Mouse (Mus musculus) naive thymus-derived CD4-positive, alpha-beta T cell, adult 2 months (primary cell): ENCODE results near the gene Map3k4.

Source experiments
- DNase-seq: peaks from one replicate; pipeline ENCODE4 v3.0.0-alpha.2; 2011; ENCODE audit warnings: low read depth

Map3k4 gene

GRCm38 (mm10) chr17:12224145-12224544 lies 94.5 kb downstream of the Map3k4 start:
- no peak for DNase-seq

GRCm38 (mm10) chr17:12223682-12224081 lies 94.9 kb downstream of the Map3k4 start:
- DNase-seq = no peak

GRCm38 (mm10) chr17:12221926-12222325 lies 96.7 kb downstream of the Map3k4 start:
- no peak for DNase-seq

- no peak for DNase-seq
These were observed 102.4 kb downstream of the Map3k4 start for GRCm38 (mm10) chr17:12216224-12216623.

- DNase-seq = no peak
These were observed 105.2 kb downstream of the Map3k4 start for GRCm38 (mm10) chr17:12213430-12213829.

- no peak for DNase-seq
These were observed 106.3 kb downstream of the Map3k4 start for GRCm38 (mm10) chr17:12212341-12212740.

- no peak for DNase-seq
These were observed 106.7 kb downstream of the Map3k4 start for GRCm38 (mm10) chr17:12211890-12212289.

- DNase-seq = peak; percentile 80
These were observed 108.0 kb downstream of the Map3k4 start for GRCm38 (mm10) chr17:12210544-12211132.

- DNase-seq = no peak
These were observed 109.1 kb downstream of the Map3k4 start for GRCm38 (mm10) chr17:12209481-12209880.

- DNase-seq = no peak
These were observed 111.5 kb downstream of the Map3k4 start for GRCm38 (mm10) chr17:12207022-12207548.

GRCm38 (mm10) chr17:12206248-12206647 lies 112.3 kb downstream of the Map3k4 start:
- DNase-seq = no peak

- DNase-seq = peak; percentile 21
These were observed 112.9 kb downstream of the Map3k4 start for GRCm38 (mm10) chr17:12205694-12206075.

GRCm38 (mm10) chr17:12205015-12205693 lies 113.4 kb downstream of the Map3k4 start:
- DNase-seq = no peak

- no peak for DNase-seq
These were observed 113.9 kb downstream of the Map3k4 start for GRCm38 (mm10) chr17:12204689-12205014.

- no peak for DNase-seq
These were observed 114.3 kb downstream of the Map3k4 start for GRCm38 (mm10) chr17:12204246-12204645.

- no peak for DNase-seq
These were observed 115.1 kb downstream of the Map3k4 start for GRCm38 (mm10) chr17:12203414-12203897.

GRCm38 (mm10) chr17:12201086-12201485 lies 117.5 kb downstream of the Map3k4 start:
- DNase-seq = no peak

- DNase-seq = no peak
These were observed 118.7 kb downstream of the Map3k4 start for GRCm38 (mm10) chr17:12199933-12200332.

- no peak for DNase-seq
These were observed 123.0 kb downstream of the Map3k4 start for GRCm38 (mm10) chr17:12195604-12196003.

- no peak for DNase-seq
These were observed 123.5 kb downstream of the Map3k4 start for GRCm38 (mm10) chr17:12195137-12195536.

- DNase-seq = no peak
These were observed 130.8 kb downstream of the Map3k4 start for GRCm38 (mm10) chr17:12187782-12188181.

GRCm38 (mm10) chr17:12186341-12186740 lies 132.3 kb downstream of the Map3k4 start:
- no peak for DNase-seq

- DNase-seq = no peak
These were observed 132.7 kb downstream of the Map3k4 start for GRCm38 (mm10) chr17:12185855-12186254.

- DNase-seq = no peak
These were observed 134.3 kb downstream of the Map3k4 start for GRCm38 (mm10) chr17:12184283-12184682.
